Mouse (Mus musculus): ENCODE measurements around the gene 4930548H24Rik.
"Not testable (repeated sequence)": the region's sequence is repeated elsewhere in the genome, so short reads cannot be mapped to it uniquely, and the experiment has no call there.

4930548H24Rik gene

DNA sequence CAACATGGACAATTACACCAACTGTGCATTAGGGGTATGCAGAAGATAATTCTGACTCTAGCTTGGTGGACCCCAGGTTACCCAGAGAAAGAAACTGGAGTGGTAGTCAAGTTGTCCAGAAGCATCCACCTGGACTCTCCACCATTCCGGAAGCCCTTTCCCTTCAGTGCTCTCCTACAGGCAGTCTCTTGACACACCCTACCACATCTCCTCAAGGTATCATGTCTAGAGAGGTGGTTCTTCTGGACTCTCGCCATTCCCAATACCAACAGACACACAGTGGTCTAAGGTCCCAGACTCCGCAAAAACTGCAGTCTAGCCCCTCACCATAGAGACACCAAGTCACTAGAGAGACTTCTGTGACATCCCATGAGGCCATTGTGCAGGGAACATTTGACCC, at the start of gene 4930548H24Rik:
TSS of gene 4930548H24Rik (plus strand) at position 301 of the 400 bp plus-strand sequence.
- DNase-seq (ENCODE audit: low spot score) = no peak

DNA sequence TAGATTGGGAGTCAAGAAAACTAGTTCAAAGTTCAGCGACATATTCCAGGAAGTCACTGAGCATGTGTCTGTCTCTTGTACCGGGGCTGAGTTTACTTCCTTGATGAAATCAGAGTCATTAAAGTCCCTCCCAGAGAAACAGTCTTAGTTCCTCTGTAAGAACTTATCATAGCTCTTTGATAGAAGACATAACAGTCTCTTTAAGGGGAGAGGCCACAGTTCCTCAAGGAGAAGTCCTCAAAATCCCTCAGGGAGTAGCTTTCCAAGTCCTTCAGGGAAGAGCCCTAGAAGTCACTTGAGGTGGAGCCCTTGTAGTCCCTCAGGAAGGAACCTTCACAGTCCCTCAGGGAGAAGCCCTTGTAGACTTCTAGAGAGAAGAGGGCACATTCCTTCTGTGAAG, 34.2 kb upstream of the 4930548H24Rik start:
- DNase-seq (ENCODE audit: low spot score) = no peak

DNA sequence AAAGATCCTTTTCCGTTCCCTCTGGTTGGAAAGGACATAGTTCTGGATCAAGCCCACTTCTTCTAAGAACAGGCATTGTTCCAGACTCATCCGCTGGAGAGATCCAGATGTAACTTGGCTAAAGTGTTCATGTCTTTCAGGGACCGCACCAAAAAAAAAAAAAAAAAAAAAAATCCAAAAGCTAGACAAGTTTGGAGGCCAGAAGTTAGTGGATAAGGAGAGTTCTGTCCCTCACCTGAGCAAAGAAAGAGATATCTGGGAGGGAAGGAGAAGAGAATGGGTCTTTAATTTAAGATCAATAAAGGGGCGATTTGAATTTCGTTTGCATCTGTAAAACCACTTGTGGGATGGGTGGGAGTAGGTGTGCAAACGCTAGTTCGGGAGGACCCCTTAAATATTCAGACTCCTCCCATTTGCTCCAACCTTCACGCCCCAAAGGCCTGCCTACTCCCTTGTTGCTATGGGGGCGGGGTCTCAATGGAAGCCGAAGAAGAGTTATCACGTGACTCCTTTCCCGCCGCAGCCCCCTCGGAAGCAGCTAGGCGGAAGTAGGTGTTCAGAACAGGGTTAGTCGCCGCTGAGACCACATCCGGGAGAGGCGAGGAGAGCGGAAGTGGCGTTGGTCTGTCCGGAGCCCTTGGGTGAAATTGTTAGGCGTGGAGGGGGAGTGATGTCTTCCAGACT, 33.5 kb upstream of the 4930548H24Rik start, which contains the start of gene Zfp512:
TSS of gene Zfp512 (plus strand) at position 554 of the 684 bp plus-strand sequence.
- DNase-seq (ENCODE audit: low spot score) = peak; percentile 90

DNA sequence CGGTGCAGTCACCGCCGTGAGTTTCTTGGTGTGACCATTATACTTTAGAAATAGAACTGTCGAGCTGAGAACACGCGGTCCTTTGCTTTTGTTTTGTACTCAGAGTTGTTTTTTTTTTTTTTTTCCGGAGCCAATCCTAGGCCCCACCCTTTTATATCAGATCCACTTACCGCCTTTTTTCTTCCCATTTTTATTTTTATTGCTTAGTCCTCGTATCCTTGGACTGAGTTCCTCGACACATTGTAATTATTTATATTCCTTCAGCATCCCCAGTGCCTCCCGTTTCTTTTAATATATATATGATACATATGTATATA, 33.0 kb upstream of the 4930548H24Rik start:
- no peak for DNase-seq (ENCODE audit: low spot score)

DNA sequence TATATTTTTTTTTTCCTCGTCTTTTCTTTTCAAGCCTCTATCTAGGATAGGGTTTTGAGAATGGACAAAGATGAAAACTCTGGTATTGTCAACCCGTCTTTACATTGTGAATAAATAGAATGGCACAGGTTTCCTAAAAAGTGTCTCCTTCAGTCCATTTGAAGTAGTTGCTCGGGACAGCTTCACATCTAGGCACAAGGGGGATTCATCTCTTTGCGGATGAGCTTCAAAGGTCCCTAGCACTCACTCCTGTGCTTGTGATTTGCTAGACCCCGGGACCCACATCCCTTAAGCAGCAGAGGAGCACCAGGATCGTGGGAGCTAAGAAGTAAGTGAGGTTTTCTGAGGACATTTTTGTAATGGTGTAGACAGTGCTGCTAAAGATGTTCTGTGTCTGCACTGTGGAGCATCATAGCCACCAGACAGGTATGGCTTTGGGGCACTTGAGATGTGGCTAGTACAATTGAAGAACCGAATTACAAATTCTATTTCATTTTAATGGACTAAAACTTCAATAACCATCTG, 32.6 kb upstream of the 4930548H24Rik start:
- no peak for DNase-seq (ENCODE audit: low spot score)

DNA sequence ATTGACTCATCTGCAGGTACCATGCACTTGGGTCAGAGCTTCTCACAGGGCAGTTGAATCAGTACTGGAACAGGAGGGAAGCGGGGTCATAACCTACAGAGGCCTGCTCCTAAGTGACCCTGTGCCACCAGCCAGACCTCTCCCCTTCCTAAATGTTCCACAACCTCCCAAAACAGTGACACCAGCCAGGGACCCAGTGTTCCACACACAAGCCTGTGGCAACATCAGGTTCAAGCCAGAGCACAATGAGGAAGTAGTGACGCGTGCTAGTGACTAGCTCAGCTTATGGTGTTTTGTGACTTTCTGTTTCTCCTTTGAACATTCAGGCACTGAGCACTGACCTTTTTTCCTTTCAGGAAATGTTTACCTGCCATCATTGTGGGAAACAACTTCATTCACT, 17.7 kb upstream of the 4930548H24Rik start:
- DNase-seq (ENCODE audit: low spot score) = no peak

DNA sequence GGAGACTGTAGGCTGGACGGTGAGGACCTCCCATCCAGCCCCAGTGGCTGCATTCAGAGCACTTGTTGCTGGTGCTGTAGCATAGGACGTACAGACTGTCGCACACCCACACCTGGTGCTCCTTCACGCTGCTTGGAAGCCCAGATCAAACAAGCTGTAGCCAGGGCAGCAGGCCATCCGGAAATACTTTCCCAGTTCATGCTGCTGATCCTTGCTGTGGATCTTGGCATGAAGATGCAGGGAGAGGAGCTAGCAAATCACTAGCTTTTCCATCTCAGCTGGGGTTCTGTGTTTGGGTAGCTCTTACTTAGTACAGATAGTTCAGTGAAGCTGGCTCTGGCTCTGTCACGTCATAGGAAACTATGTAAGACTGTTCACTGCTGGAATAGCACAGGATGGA, 15.8 kb upstream of the 4930548H24Rik start:
- DNase-seq (ENCODE audit: low spot score) = no peak

DNA sequence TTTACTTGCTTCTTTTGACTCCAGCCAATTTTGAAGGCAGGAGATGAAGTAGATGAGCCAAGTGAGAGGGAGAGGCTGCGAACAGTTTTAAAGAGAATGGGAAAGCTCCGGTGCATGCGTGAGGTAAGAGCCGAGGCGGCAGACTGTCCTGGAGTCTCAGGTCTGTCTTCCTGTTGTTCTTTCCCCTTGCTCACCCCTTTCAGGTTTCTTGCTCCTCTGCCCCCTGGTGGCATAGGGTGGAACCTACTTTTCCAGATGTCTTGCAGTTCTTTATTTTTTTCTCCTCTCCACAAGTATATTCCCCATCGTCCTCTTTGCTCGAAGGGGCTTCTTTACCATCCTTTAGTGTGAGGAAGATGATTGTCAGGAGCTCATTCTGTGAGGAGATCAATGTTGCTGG, 15.2 kb upstream of the 4930548H24Rik start:
- peak; percentile 47 for DNase-seq (ENCODE audit: low spot score)

DNA sequence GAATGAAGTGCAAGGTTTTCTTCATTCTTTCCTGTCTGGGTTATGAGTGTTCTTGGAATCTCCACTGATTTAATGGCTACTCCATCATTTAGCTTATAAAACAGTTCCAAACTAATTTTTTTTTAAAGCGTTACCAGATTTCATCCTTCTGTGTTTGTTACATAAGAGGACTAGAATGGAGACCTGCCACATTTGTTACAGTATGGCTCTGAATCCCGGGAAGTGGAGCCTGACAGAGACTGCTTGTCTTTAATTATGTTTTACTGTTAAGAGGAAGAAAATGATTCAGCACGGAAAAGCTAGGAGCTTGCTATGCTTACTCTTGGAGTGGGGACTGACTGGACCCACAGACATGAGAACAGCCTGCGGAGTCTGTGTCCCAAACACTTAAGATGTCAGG, 5.0 kb upstream of the 4930548H24Rik start:
- DNase-seq (ENCODE audit: low spot score) = no peak

DNA sequence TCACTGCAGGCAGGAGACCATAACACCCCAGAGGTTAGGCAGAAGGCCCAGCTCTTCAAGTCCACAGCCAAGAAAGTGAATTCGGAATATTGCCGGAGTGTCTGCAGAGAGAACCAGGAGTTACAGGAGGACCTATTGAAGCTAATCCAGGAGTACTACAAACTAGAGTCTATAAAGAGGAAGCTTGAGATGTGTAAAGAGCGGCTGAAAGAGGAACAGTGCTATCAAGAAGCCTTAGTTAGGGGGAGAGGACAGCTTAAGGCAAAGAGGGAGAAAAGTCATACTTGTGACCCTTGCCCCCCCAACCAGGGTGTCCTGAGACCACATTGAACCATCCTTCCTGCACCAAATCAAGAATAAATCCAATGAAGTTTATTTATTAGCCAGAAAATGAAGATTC, 2.3 kb downstream of the 4930548H24Rik start:
- DNase-seq (ENCODE audit: low spot score) = no peak

DNA sequence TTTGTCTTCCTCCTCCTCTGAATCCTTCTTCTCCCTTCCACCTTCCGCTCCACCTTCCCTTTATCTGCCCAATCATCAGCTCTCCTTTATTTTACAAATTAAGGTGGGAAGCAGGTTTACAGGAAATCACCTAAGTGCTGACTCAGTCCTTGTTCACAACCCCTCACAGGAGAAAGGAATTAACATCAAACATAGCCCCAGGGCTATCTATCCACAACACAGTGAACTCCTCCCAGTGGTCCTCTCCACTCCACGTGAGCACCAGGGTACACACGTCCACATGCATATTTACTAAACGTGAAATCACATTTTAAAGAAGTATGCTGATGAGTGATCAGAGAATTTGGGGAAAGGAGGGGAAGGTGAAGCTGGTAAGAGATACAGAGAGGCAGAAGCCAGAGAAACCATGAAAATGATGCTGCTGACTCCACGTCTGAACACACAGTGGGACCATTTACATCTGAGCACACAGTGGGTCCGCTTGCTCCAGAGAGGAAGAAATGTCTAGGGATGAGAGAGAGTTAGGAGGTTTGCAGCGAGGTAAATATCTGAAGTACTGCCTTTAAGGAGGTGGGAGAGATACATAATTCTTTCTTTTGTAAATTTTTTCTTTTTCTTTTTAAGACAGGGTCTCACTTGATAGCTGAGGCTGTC, 3.7 kb downstream of the 4930548H24Rik start:
- DNase-seq (ENCODE audit: low spot score) = no peak

DNA sequence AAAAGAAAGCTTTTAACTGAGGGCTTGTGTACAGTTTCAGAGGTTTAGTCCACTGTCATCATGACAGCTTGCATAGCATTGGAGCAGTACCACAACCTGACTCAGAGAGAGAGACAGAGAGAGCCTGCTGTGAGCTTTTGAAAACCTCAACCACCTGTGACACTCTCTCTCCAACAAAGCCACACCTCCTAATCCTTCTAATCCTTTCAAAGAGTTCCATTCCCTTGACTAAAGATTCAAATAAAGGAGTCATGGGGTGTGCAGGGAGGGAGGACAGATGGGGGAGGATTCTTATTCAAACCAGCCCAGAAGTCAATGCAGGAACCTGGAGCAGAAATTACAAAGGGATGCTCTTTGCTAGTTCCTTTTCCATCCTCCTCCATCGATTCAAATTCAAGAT, 6.5 kb downstream of the 4930548H24Rik start:
- no peak for DNase-seq (ENCODE audit: low spot score)

DNA sequence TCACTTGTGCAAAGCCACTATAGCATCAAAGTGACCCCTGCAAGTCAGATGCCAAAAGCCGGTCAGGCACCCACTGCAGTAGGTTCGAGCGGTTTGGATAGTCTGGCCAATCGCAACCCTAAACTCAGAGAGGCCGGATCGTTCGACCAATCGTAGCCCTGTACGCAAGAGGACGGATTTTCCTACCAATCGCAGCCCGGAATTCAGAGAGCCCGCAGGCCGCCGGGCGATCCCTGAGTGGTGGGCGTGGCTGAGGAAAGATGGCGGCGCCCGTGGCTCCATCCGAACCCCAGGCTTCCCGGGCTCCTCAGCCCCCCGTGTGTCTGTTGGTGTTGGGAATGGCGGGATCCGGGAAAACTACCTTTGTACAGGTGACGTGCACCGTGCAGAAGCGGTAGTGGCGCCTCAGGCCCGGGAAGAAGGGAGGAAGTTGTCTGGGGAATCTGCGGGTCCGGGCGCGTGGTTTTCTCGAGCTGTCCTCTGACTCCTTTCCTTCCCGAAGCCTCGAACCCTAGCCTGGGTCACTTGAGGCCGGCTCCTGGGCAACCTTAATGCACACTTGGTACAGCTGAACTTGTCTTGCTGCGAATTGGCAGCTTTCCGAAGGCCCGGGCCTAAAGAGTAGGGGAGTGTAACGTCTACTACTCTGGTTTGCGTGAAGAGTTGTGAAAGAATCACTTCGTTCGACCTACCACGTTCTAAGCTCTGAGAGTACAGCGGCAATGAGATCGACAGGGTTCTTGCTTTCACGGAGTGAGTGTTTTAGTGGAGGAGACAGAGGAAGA, 9.2 kb downstream of the 4930548H24Rik start, which contains the start of gene Gpn1:
TSS of gene Gpn1 (plus strand) at position 229 of the 785 bp plus-strand sequence.
- DNase-seq (ENCODE audit: low spot score) = peak; percentile 84

DNA sequence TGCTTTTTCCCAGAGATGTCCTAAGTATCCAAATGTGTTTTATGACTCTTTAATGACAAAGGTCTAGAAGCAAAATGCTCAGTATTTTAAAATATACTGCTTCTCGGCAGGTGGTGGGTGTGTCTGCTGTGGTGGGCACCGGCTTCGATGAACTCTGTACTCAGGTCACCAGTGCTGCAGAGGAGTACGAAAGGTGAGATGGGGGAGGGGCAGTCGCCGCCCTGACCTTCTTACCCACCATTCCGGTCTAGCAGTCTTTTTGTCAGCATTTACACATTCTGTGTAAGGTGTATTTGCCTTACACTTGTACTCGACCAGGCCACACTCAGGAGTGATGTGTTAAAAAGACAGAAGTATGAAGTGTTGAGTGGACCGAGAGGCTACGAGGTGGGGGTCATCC, 19.3 kb downstream of the 4930548H24Rik start:
- no peak for DNase-seq (ENCODE audit: low spot score)

DNA sequence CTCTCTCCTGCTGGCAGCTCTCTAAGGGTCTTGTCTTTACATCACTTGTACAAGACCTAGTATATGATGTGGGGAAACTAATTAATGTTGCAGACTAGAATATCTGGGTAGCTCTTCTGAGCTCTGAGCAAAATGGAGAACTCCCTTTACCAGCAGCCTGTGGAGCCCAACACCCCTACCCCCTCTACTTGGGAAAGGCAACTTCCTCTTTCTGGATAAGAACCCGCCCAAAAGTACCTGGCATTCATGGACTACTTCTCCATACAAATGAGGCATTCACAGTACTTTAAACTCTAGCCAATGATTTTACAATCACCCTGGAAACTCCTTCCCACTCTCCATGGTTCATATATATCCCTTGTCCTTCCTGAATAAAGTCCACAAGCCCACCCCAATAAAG, 26.9 kb downstream of the 4930548H24Rik start:
- no peak for DNase-seq (ENCODE audit: low spot score)

DNA sequence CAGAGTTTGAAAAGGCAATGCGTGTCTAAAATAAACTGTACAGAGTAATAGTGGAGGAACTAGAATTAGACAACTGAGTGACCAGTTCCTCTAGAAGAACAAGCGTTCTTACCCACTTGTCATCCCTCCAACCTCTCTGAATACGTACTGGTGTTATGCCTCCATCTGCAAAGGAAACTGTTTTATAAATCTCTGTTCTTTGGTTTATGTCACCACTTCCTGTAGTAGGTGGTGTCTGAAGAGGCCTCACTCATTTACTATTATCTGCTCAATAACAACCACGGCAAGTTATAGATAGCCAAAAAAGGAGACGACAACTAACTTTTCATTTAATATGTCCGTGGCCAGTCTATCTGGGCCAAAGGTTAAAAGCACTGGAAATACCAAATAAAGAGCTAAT, 35.0 kb downstream of the 4930548H24Rik start:
- DNase-seq (ENCODE audit: low spot score) = no peak

DNA sequence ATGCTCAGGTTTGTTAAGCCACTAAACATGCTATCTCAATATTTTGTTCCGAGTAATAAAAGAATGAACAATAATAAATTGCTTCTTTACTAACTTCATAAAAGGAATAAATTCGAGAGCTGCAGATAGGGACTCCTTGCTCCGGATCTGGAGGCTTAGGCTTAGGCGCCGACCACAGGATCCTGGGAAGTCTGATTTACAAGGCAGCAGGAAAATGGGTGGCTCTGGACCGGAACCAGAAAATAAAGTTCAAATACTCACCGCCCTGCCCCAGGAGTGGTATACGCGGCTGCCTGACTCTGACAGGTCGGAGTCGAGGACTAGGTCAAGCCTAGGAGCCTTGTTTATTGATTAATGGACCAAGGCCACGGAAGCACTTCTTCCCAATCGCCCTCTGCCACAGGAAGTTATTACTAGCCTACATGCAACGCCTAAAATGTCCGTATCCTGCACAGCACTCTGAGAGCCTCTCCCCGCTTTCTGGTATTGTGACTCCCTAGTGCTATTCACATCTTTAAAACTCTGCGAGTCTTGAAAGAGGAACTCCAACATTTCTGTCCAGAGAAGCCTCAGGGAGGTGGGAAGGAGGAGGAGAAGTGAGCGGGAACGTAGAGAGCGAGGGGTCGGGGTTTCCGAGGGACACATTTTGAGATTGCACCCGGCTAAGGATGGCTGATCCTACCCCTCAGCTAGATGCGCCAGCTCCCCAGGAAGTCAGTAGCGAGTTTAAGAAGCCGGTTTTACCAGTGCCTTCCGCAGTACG, 41.0 kb downstream of the 4930548H24Rik start, which contains the start of gene Slc4a1ap:
TSS of gene Slc4a1ap (plus strand) at position 642 of the 763 bp plus-strand sequence.
- DNase-seq (ENCODE audit: low spot score) = peak; percentile 78

DNA sequence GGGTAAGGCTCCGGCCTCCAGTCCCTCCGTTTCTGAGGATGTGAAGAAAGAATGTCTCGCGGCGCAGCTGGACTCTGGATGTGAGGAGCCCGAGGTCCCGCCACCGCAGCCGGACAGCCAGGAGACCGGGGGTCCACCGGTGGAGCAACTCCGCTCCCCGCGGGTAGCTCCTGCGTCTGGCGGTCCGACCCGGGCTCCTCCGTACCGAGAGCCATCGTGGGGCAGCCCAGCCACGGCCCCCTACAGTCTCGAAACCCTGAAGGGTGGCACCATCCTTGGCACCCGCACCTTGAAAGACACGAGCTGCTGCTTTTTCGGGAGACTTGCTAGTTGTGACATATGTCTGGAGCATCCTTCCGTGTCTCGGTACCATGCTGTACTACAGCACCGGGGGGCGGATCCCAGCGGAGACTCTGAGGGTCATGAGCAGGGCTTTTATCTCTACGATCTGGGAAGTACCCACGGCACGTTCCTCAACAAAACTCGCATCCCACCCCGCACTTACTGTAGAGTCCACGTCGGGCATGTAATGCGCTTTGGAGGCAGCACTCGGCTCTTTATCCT, 41.7 kb downstream of the 4930548H24Rik start:
- DNase-seq (ENCODE audit: low spot score) = no peak

DNA sequence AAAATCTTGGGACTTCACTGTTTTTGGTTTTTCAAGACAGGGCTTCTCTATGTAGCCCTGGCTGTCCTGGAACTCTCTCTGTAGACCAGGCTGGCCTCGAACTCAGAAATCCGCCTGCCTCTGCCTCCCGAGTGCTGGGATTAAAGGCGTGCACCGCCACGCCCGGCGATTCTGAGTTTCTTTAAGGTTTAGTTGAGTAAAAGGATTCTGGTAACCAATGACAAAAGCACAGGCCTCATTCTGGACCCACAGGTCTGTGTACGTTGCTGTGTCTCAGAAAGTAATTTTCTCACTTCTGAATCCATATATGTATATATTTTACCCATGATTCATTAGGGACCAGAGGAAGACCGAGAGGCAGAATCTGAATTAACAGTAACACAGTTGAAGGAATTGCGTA, 42.2 kb downstream of the 4930548H24Rik start, which contains the start of gene Supt7l:
TSS of gene Supt7l (minus strand) at position 101 of the 400 bp plus-strand sequence.
- not testable (repeated sequence) for DNase-seq (ENCODE audit: low spot score)

DNA sequence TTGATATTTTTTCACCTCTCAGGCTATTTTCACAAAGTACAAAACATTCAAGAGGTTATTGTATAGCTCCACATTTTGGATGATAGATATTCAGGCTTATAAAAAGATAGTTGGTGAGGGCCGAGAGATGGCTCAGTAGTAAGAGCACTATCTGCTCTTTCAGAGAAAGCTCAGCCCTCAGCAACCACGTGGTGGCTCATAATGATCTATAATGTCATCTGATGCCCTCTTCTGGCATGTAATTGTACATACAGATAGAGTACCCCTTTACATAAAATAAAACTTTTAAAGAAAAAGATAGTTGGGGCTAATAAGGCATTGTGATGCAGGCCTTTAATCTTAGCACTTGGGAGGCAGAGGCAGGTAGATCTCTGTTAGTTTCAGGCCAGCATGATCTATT, 43.0 kb downstream of the 4930548H24Rik start:
- DNase-seq (ENCODE audit: low spot score) = no peak

DNA sequence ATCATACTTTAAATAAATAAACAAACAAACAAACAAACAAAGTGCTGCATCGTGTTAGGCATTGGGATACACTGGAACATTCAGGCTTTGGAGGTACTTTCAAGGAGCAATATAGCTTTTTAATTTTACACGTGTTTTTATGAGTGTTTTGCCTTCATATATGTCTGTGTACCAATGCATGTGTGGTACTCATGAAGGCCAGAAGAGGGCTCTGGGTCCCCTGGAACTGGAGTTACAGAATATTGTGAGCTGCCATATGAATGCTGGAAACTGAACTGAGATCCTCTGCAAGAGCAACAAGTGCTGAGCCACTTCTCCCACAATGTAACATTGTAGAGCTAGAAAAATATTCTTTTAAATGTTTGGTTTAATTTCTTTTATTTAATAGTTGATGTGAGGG, 49.7 kb downstream of the 4930548H24Rik start:
- no peak for DNase-seq (ENCODE audit: low spot score)

All from ovary, postnatal 36 days (tissue).